ENCODE assay signal across 8 mouse cellular contexts in genomic region chr12:29530241-29530725, GRCm38 (mm10). TPM values are rescaled to one million over a fixed set of nuclear protein-coding genes. Genes with fewer than 3 reads are reported as not detected.
DNase-seq lines count a peak whose midpoint lies in the region; ATAC-seq and TF ChIP-seq lines count a peak whose summit lies in the region.

No protein-coding gene starts in this region.

- H3K4me3 ChIP-seq in left cerebral cortex, adult 2 months: peak overlapping the region; percentile 55
- H3K4me3 ChIP-seq in forebrain, embryonic 10.5 days: peak overlapping the region; percentile 13; the same call in 1 of the 2 replicates

- WGBS in forebrain, embryonic 10.5 days: 1% methylated on average over 6 of the region's 6 CpGs

- peaks cover 65% of the 10 kb centered on the region for H3K4me1 ChIP-seq in forebrain, embryonic 10.5 days

- no peaks in the 10 kb centered on the region for H3K36me3 ChIP-seq in forebrain, embryonic 10.5 days (replicated peaks)

- no peaks in the 10 kb centered on the region for H3K9me3 ChIP-seq in forebrain, embryonic 10.5 days

- peak overlapping the region; percentile 95 for H3K27ac ChIP-seq in left cerebral cortex, adult 2 months
- no peak overlapping the region for H3K27ac ChIP-seq in forebrain, embryonic 10.5 days

- TF ChIP-seq CTCF in left cerebral cortex, adult 2 months (IDR thresholded peaks at IDR 0.05): no peak

- ATAC-seq in erythroid progenitor cell, adult 5-6 weeks (replicated peaks; ENCODE audit: low FRiP score, poor library complexity, severe bottlenecking): no peak

- no peak for DNase-seq in left cerebral cortex, adult 2 months (ENCODE audit: extremely low spot score in 1 of 2, low spot score in 2 of 2)
- no peak for DNase-seq in left cerebral cortex, postnatal 14 days (ENCODE audit: low spot score in 2 of 2)
- DNase-seq in brain, adult 2 months (ENCODE audit: low read depth, low spot score): peak; percentile 76
- peak; percentile 72 for DNase-seq in forebrain, embryonic 10.5 days (ENCODE audit: extremely low spot score, low spot score)
- peak; percentile 80 for DNase-seq in mesoderm, embryonic 11.5 days (ENCODE audit: low read depth, low spot score)
- peak; percentile 68 for DNase-seq in testis, postnatal 10 days (ENCODE audit: low spot score)
- no peak for DNase-seq in urinary bladder, postnatal 4 days (ENCODE audit: low spot score in 2 of 2)

- H3K27me3 ChIP-seq in forebrain, embryonic 10.5 days (ENCODE audit: poor library complexity, severe bottlenecking): peaks cover 99% of the 10 kb centered on the region

- intact Hi-C loops in left cerebral cortex, adult 2 months (cut with DNase I): loop anchor here (5.0 to 10.0 kb wide), 4 partner anchors 248 to 828 kb away; no protein-coding TSS in a partner anchor
- intact Hi-C loops in left cerebral cortex, postnatal 14 days (cut with DNase I): loop anchor here (5.0 to 10.0 kb wide), 3 partner anchors 238 to 345 kb away; no protein-coding TSS in a partner anchor

RNA-seq across cellular contexts. Expression of gene Myt1l, which starts 2.1 kb away (rescaled TPM):
- total RNA-seq in left cerebral cortex, adult 2 months (2021): 100 to 1,000 TPM; 210 to 254 TPM
- 100 to 1,000 TPM; 230 to 239 TPM for total RNA-seq in left cerebral cortex, postnatal 14 days (2021)
- polyA plus RNA-seq in forebrain, embryonic 10.5 days (2016; fragmentation: Nextera tagmentation; extraction: Ambion mirVana): 1.0 and 3.3 TPM in 2 replicates
- not detected in 2 replicates for total RNA-seq in erythroid progenitor cell, adult 5-6 weeks (2015; ENCODE audit: low replicate concordance)
- total RNA-seq in erythroid progenitor cell, adult 5-6 weeks (2017; ENCODE audit: low replicate concordance): 1.4 TPM in 1 of 2 replicates, not detected in the other

Comparison
In these comparisons a context has a peak if more than half of its experiments do, and no peak if none do; other contexts are left out.
1. DNase-seq: peak in brain, adult 2 months (single experiment), forebrain, embryonic 10.5 days (single experiment), mesoderm, embryonic 11.5 days (single experiment) and testis, postnatal 10 days (single experiment); none in left cerebral cortex, adult 2 months (0 of 2), left cerebral cortex, postnatal 14 days (0 of 2) and urinary bladder, postnatal 4 days (0 of 2).
2. RNA of gene Myt1l, which starts 2.1 kb away (total RNA-seq): 210 to 254 TPM in left cerebral cortex, adult 2 months and 230 to 239 TPM in left cerebral cortex, postnatal 14 days; 1.4 TPM in erythroid progenitor cell, adult 5-6 weeks; every median in the first group is over 10 times any median in the second.